Mouse (Mus musculus): ENCODE measurements around the gene Trpc1. TPM values are rescaled to one million over a fixed set of nuclear protein-coding genes. Genes with fewer than 3 reads are reported as not detected.

Trpc1 gene
- under 1 TPM in 1 of 26 experiments, not detected in 25; 0.16 TPM for total RNA-seq (2018; cell fraction: chromatin; rRNA removed)
- not detected for total RNA-seq (2018; cell fraction: cytosol; rRNA removed)
- total RNA-seq (2018; cell fraction: nucleus; rRNA removed), result not detected
- polyA plus RNA-seq (2018), result not detected in 3 replicates

DNA sequence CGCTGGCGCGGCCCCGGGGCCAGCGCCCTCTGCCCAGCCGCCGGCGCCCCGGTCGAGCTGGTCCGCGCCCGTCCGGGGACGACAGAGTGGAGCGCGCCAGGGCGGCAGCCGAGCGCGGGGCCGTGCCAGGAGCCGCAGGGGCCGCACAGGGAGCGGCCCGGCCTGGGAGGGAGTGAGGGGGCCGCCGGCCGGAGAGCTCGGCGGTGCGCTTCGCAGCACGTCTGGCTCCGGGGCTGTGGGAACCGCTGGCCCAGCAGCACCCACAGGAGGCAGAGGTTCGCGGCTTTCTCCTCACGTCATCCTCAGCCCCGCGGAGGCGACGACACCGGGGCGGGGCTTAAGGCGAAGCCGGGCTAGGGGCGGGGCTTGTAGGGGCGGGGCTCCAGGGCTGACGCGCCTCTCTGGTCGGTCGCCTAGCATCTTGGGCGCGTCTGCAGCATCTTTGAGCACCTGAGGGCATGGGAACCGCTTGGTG is at the start of gene Trpc1:
TSS of gene Trpc1 (minus strand) at position 339 of the 475 bp plus-strand sequence.
- H3K27ac ChIP-seq, result no peak within 1 kb of the TSS
- H3K4me3 ChIP-seq (ENCODE audit: inconsistent target), result no peak within 1 kb of the TSS
- WGBS (ENCODE audit: missing documents), result under 1% methylated on average over 50 of the region's 56 CpGs

GRCm38 (mm10) chr9:95796323-95796722 is 46.1 kb upstream of the Trpc1 start:
- H3K79me2 ChIP-seq (ENCODE audit: inconsistent target), result no peaks in the 10 kb centered on the region
- WGBS (ENCODE audit: missing documents), result 90% methylated on average over 2 of the region's 2 CpGs
- no peak overlapping the region for H3K27ac ChIP-seq
- H3K36me3 ChIP-seq (ENCODE audit: inconsistent target), result no peaks in the 10 kb centered on the region
- H3K4me3 ChIP-seq (ENCODE audit: inconsistent target), result no peak overlapping the region

More for the DNA sequence above, at the start of gene Trpc1:
- H3K36me3 ChIP-seq (ENCODE audit: inconsistent target), result no peaks in the 10 kb centered on the region
- no peaks in the 10 kb centered on the region for H3K79me2 ChIP-seq (ENCODE audit: inconsistent target)

DNA sequence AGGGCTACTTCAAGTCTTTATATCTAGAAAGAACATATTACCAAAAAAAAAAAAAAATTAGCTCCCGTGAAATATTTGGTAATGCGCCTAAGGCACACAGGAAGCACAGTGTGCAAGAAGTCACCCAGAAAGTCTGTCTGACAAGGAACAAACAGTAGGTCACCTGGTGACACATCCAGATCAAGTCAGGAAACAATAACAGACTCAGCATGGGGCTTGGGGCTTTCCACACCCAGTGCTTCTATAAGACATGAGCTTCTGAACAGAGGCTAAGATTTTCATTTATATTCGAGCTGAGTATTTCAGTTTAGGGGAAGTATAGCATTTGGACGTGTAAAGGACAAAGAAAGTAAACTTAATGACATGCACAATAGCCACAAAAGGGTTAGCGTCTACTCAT is 45.7 kb upstream of the Trpc1 start:
- no peaks in the 10 kb centered on the region for H3K79me2 ChIP-seq (ENCODE audit: inconsistent target)
- H3K4me3 ChIP-seq (ENCODE audit: inconsistent target), result no peak overlapping the region
- H3K27ac ChIP-seq, result no peak overlapping the region
- no peaks in the 10 kb centered on the region for H3K36me3 ChIP-seq (ENCODE audit: inconsistent target)
- 90% methylated on average over 5 of the region's 5 CpGs for WGBS (ENCODE audit: missing documents)

DNA sequence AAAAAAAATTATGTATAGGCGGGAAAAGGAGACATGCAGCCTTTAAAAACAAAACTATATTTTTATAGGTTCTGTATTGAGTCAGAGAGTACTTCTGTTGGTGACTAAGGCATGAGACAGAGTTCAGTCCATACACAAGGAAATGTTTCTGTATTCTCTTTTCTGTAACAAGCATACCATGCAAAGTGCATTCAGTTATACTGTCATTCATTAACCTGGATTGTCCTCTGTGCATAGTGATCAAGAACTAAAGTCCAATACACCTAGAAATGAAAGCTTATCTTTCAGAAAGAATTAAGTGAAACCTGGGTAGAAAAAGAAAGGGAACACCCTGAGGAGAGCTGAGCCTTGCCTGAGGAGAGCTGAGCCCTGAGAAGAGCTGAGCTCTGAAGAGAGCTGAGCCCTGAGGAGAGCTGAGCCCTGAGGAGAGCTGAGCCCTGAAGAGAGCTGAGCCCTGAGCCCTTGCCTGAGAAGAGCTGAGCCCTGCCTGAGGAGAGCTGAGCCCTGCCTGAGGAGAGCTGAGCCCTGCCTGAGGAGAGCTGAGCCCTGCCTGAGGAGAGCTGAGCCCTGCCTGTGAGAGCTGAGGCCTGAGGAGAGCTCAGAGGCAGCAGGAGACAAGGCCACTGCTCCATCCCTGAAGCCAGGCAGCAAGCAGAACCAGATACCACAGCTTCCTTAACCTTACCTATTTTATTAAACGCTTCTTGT is 45.1 kb upstream of the Trpc1 start:
- Histone ChIP-seq H3K4me3 (ENCODE audit: inconsistent target) (no peak overlapping the region), H3K79me2 (ENCODE audit: inconsistent target) (no peaks in the 10 kb centered on the region), H3K36me3 (ENCODE audit: inconsistent target) (no peaks in the 10 kb centered on the region), H3K27ac (no peak overlapping the region)
- WGBS (ENCODE audit: missing documents), result 94% methylated on average over 2 of the region's 2 CpGs

GRCm38 (mm10) chr9:95793986-95794744 is 44.0 kb upstream of the Trpc1 start:
- WGBS (ENCODE audit: missing documents), result 86% methylated on average over 14 of the region's 15 CpGs
- Histone ChIP-seq H3K4me3 (ENCODE audit: inconsistent target) (no peak overlapping the region), H3K79me2 (ENCODE audit: inconsistent target) (no peaks in the 10 kb centered on the region), H3K27ac (no peak overlapping the region), H3K36me3 (ENCODE audit: inconsistent target) (no peaks in the 10 kb centered on the region)

GRCm38 (mm10) chr9:95784888-95785511 is 34.8 kb upstream of the Trpc1 start:
- Histone ChIP-seq H3K79me2 (ENCODE audit: inconsistent target) (no peaks in the 10 kb centered on the region), H3K27ac (no peak overlapping the region), H3K4me3 (ENCODE audit: inconsistent target) (no peak overlapping the region), H3K36me3 (ENCODE audit: inconsistent target) (no peaks in the 10 kb centered on the region)
- WGBS (ENCODE audit: missing documents), result 96% methylated on average over 16 of the region's 16 CpGs

- H3K36me3 ChIP-seq (ENCODE audit: inconsistent target), result no peaks in the 10 kb centered on the region
- H3K79me2 ChIP-seq (ENCODE audit: inconsistent target), result no peaks in the 10 kb centered on the region
- no peak overlapping the region for H3K27ac ChIP-seq
- 78% methylated on average over 13 of the region's 17 CpGs for WGBS (ENCODE audit: missing documents)
- H3K4me3 ChIP-seq (ENCODE audit: inconsistent target), result no peak overlapping the region
Observed at GRCm38 (mm10) chr9:95783646-95784293, 33.6 kb upstream of the Trpc1 start.

- H3K79me2 ChIP-seq (ENCODE audit: inconsistent target), result no peaks in the 10 kb centered on the region
- 77% methylated on average over 2 of the region's 2 CpGs for WGBS (ENCODE audit: missing documents)
- H3K27ac ChIP-seq, result no peak overlapping the region
- no peak overlapping the region for H3K4me3 ChIP-seq (ENCODE audit: inconsistent target)
- no peaks in the 10 kb centered on the region for H3K36me3 ChIP-seq (ENCODE audit: inconsistent target)
Observed at GRCm38 (mm10) chr9:95771671-95772070, 21.5 kb upstream of the Trpc1 start.

DNA sequence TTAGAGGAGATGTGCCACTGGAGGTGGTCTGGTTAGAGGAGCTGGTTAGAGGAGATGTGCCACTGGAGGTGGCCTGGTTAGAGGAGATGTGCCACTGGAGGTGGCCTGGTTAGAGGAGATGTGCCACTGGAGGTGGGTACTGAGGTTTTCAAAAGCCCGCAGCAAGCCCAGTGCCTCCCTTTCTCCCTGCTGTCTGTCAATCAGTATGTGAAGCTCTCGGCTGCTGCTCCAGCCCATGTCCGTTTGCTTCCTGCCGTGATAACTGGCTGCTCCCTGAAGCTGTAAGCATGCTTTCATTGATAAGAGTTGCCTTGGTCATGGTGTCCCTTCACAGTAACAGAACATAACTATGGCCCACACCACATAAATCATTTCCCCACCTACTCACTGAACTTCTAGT is 13.0 kb upstream of the Trpc1 start:
- WGBS (ENCODE audit: missing documents), result 97% methylated on average over 4 of the region's 4 CpGs
- no peak overlapping the region for H3K27ac ChIP-seq
- H3K36me3 ChIP-seq (ENCODE audit: inconsistent target), result no peaks in the 10 kb centered on the region
- no peaks in the 10 kb centered on the region for H3K79me2 ChIP-seq (ENCODE audit: inconsistent target)
- no peak overlapping the region for H3K4me3 ChIP-seq (ENCODE audit: inconsistent target)

GRCm38 (mm10) chr9:95762228-95762627 is 12.1 kb upstream of the Trpc1 start:
- 63% methylated on average over 3 of the region's 3 CpGs for WGBS (ENCODE audit: missing documents)

GRCm38 (mm10) chr9:95761381-95761780 is 11.2 kb upstream of the Trpc1 start:
- H3K36me3 ChIP-seq (ENCODE audit: inconsistent target), result no peaks in the 10 kb centered on the region
- H3K27ac ChIP-seq, result no peak overlapping the region
- WGBS (ENCODE audit: missing documents), result 90% methylated on average over 8 of the region's 8 CpGs
- H3K4me3 ChIP-seq (ENCODE audit: inconsistent target), result no peak overlapping the region
- H3K79me2 ChIP-seq (ENCODE audit: inconsistent target), result no peaks in the 10 kb centered on the region

More at GRCm38 (mm10) chr9:95762228-95762627, 12.1 kb upstream of the Trpc1 start:
- no peak overlapping the region for H3K4me3 ChIP-seq (ENCODE audit: inconsistent target)
- no peaks in the 10 kb centered on the region for H3K36me3 ChIP-seq (ENCODE audit: inconsistent target)
- no peaks in the 10 kb centered on the region for H3K79me2 ChIP-seq (ENCODE audit: inconsistent target)
- H3K27ac ChIP-seq, result no peak overlapping the region

GRCm38 (mm10) chr9:95750746-95751145 is 571 bp upstream of the Trpc1 start:
- WGBS (ENCODE audit: missing documents), result 48% methylated on average over 9 of the region's 9 CpGs
- Histone ChIP-seq H3K27ac (no peak overlapping the region), H3K36me3 (ENCODE audit: inconsistent target) (no peaks in the 10 kb centered on the region), H3K79me2 (ENCODE audit: inconsistent target) (no peaks in the 10 kb centered on the region), H3K4me3 (ENCODE audit: inconsistent target) (no peak overlapping the region)

DNA sequence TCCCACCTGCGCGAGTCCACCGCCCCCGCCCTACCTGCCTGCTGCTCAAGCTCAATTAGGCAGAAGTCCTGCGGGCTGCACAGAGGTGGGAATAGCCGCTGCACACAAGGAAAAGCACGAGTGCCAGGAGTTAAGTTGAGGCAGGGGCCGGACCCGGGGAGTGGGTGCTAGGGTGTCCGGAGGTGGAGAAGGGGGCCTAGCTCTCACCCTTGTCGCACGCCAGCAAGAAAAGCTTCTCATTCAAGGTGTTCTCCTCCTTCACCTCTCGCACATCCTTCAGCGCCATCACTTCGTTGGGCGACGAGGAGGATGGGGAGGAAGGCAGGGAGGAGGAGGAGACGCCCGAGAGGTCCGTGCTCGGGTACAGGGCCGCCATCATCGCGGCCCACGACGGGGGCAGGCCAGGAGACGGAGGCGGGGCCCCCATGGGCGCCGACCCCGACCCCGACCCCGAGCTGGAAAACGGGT is 680 bp downstream of the Trpc1 start:
- Histone ChIP-seq H3K4me3 (ENCODE audit: inconsistent target) (no peak overlapping the region), H3K79me2 (ENCODE audit: inconsistent target) (no peaks in the 10 kb centered on the region), H3K36me3 (ENCODE audit: inconsistent target) (no peaks in the 10 kb centered on the region), H3K27ac (no peak overlapping the region)
- WGBS (ENCODE audit: missing documents), result 12% methylated on average over 33 of the region's 34 CpGs

DNA sequence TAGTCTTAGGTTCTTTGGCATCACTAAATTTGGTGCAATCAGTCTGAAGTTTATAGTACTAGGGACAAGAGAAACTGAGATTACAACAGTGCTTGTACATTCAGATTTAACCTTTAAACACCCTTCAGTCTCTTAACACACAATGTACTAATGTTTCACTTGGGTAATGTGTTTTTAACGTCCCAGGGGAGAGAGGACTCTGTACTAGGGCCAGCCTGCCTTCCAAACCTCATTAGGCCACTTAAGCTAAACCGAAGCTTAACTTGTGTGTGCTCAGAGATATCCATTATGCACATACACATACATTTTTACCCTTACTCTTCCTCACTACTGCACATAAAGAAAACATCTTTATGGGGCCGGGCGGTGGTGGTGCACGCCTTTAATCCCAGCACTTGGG is 2.9 kb downstream of the Trpc1 start:
- H3K27ac ChIP-seq, result no peak overlapping the region
- 96% methylated on average over 5 of the region's 5 CpGs for WGBS (ENCODE audit: missing documents)
- H3K4me3 ChIP-seq (ENCODE audit: inconsistent target), result no peak overlapping the region
- no peaks in the 10 kb centered on the region for H3K79me2 ChIP-seq (ENCODE audit: inconsistent target)
- no peaks in the 10 kb centered on the region for H3K36me3 ChIP-seq (ENCODE audit: inconsistent target)
